Comparison of ENCODE assay signal across 10 mouse cellular contexts in genomic region chr11:46631635-46632034, GRCm38 (mm10). TPM values are rescaled to one million over a fixed set of nuclear protein-coding genes. Genes with fewer than 3 reads are reported as not detected.
DNase-seq lines count a peak whose midpoint lies in the region; ATAC-seq lines count a peak whose summit lies in the region.
"Had no signal": no experiment of that assay in that cellular context is flagged by ENCODE, and none has a peak within 500 bp of the region (broad histone marks: within the 10 kb centered on the region; RNA-seq: fewer than 3 reads in every experiment).

No protein-coding gene starts in this region.

- intact Hi-C loops in heart, postnatal 10 days (cut with DNase I) = loop anchor here (5.0 to 10.0 kb wide), 2 partner anchors 189 to 347 kb away; no protein-coding TSS in a partner anchor

- H3K9ac ChIP-seq in hindbrain, embryonic 16.5 days (ENCODE audit: low read depth, low read length) = no peak overlapping the region
- no peak overlapping the region for H3K9ac ChIP-seq in limb, embryonic 11.5 days (ENCODE audit: low read length)

- H3K27ac ChIP-seq in heart, embryonic 10.5 days = no peak overlapping the region
- H3K27ac ChIP-seq in hindbrain, embryonic 16.5 days (ENCODE audit: low read depth, low read length) = no peak overlapping the region
- H3K27ac ChIP-seq in limb, embryonic 11.5 days (replicated peaks; ENCODE audit: low read depth, low read length) = no peak overlapping the region

- no peaks in the 10 kb centered on the region for H3K27me3 ChIP-seq in heart, embryonic 10.5 days (ENCODE audit: insufficient read depth, poor library complexity, severe bottlenecking)
- no peaks in the 10 kb centered on the region for H3K27me3 ChIP-seq in hindbrain, embryonic 16.5 days (replicated peaks; ENCODE audit: control insufficient read depth, insufficient read depth, low read length)
- no peaks in the 10 kb centered on the region for H3K27me3 ChIP-seq in limb, embryonic 11.5 days (ENCODE audit: control insufficient read depth, insufficient read depth, low read length)

- H3K4me1 ChIP-seq in heart, embryonic 10.5 days = no peaks in the 10 kb centered on the region
- no peaks in the 10 kb centered on the region for H3K4me1 ChIP-seq in hindbrain, embryonic 16.5 days (ENCODE audit: control insufficient read depth, insufficient read depth, low read depth, low read length)
- H3K4me1 ChIP-seq in limb, embryonic 11.5 days (ENCODE audit: control insufficient read depth, insufficient read depth, low read length) = no peaks in the 10 kb centered on the region

- ATAC-seq in hindbrain, embryonic 16.5 days = 0 out of 2 replicates have a peak, but pooled peaks have one; percentile 42
- ATAC-seq in limb, embryonic 11.5 days (ENCODE audit: insufficient number of reproducible peaks, low FRiP score, low TSS enrichment, low read depth) = no peak

- H3K4me2 ChIP-seq in hindbrain, embryonic 16.5 days (ENCODE audit: low read length) = no peak overlapping the region
- H3K4me2 ChIP-seq in limb, embryonic 11.5 days (ENCODE audit: low read depth, severe bottlenecking) = no peak overlapping the region

- 25% methylated on average over 3 of the region's 3 CpGs for WGBS in heart, embryonic 10.5 days
- WGBS in hindbrain, embryonic 16.5 days = 27% methylated on average over 3 of the region's 3 CpGs
- WGBS in limb, embryonic 11.5 days = 36% methylated on average over 3 of the region's 3 CpGs

- H3K36me3 ChIP-seq in heart, embryonic 10.5 days = no peaks in the 10 kb centered on the region
- no peaks in the 10 kb centered on the region for H3K36me3 ChIP-seq in hindbrain, embryonic 16.5 days (ENCODE audit: control insufficient read depth, insufficient read depth, low read length)
- H3K36me3 ChIP-seq in limb, embryonic 11.5 days (ENCODE audit: control insufficient read depth, insufficient read depth, low read length) = no peaks in the 10 kb centered on the region

- H3K9me3 ChIP-seq in heart, embryonic 10.5 days = no peaks in the 10 kb centered on the region
- no peaks in the 10 kb centered on the region for H3K9me3 ChIP-seq in hindbrain, embryonic 16.5 days (ENCODE audit: control insufficient read depth, low read length)
- no peaks in the 10 kb centered on the region for H3K9me3 ChIP-seq in limb, embryonic 11.5 days (ENCODE audit: control insufficient read depth, low read length)

- no peak overlapping the region for H3K4me3 ChIP-seq in heart, embryonic 10.5 days
- no peak overlapping the region for H3K4me3 ChIP-seq in hindbrain, embryonic 16.5 days (ENCODE audit: low read length)
- no peak overlapping the region for H3K4me3 ChIP-seq in limb, embryonic 11.5 days (ENCODE audit: low read depth, low read length)
- H3K4me3 ChIP-seq: myocyte had no signal

- peak; percentile 19 to 41 for DNase-seq in heart, postnatal 10 days
- DNase-seq in heart, embryonic 10.5 days (ENCODE audit: low spot score) = no peak
- DNase-seq in NIH3T3 (ENCODE audit: low read depth) = peak; percentile 62
- DNase-seq in embryo, embryonic 9.5 days (ENCODE audit: extremely low spot score) = peak; percentile 25
- DNase-seq in limb, embryonic 11.5 days (ENCODE audit: low spot score) = peak; percentile 43
- peak; percentile 28 for DNase-seq in naive thymus-derived CD4-positive, alpha-beta T cell, adult 2 months (ENCODE audit: low read depth)
- no peak for DNase-seq in natural killer cell, adult 2 months (ENCODE audit: low spot score in 2 of 2)

RNA-seq across cellular contexts. Expression of gene Dppa1, which starts 2.6 kb away (rescaled TPM):
- total RNA-seq in heart, postnatal 10 days (2021) = not detected
- polyA plus RNA-seq in heart, embryonic 10.5 days (2016; fragmentation: Nextera tagmentation; extraction: Ambion mirVana) = not detected in 2 replicates
- polyA plus RNA-seq in hindbrain, embryonic 16.5 days (2015; fragmentation: Nextera tagmentation; extraction: Ambion mirVana) = not detected in 2 replicates
- not detected in 2 replicates for polyA plus RNA-seq in limb, embryonic 11.5 days (2014; fragmentation: Nextera tagmentation; extraction: Ambion mirVana)
- total RNA-seq: heart, postnatal 36 days had no signal
- polyA plus RNA-seq: myocyte had no signal

Comparison
In these comparisons a context has a peak if more than half of its experiments do, and no peak if none do; other contexts are left out.
1. DNase-seq: peak in heart, postnatal 10 days (2 of 2), NIH3T3 (single experiment), embryo, embryonic 9.5 days (single experiment), limb, embryonic 11.5 days (single experiment) and naive thymus-derived CD4-positive, alpha-beta T cell, adult 2 months (single experiment); none in heart, embryonic 10.5 days (single experiment) and natural killer cell, adult 2 months (0 of 2).